Mouse (Mus musculus) spleen, postnatal 10 days (tissue): ENCODE measurements at regions not wholly inside any gene's neighbourhood (a gene's known extent, or its start where the extent isn't known, plus 50 kb on each side); places are given as distances from the start of the nearest gene placed in this dataset.

Experiments
- DNase-seq, 2 experiments: peaks; one replicate each; pipeline ENCODE4 v3.0.0; 2021 to 2022; ENCODE audit warnings: low spot score in 2 of 2

DNA sequence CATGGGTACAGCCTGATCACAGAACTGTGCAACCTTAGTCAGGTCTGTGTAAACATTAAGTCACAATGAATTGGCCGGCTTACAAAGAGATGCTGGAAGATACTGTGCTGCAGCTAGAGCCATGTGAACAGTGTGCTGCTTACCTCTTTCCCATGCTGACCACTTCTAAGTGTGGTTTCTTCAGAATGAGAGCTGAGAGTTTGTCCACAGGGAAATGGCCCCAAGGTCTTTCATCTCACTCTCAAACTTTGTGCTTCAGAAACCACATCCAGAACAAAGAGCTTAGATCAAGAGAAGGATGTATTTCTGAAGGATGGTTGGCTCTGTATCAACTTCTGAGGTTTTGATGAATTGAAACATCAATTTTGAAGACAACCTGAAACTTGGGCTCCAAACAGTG lies 165.7 kb downstream of the Lrrc3b start:
- DNase-seq, result no peak

DNA sequence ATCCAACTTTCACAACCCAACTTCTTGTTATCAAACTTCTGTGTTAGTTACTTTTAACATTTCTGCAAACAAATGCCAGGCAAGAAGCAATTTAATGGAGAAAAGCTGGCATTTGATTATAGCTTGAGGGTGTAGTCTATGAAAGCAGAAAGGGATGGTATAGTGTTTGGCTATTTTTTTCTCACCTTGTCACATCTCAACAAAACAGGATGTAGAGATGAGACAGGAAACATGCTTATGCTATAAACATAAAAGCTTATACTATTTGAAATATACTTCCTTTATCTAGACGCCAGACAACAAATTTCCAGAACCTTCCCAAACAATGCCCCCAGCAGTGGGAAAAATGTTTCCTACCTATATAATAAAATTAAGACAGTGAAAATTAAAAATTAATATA lies 166.4 kb downstream of the Lrrc3b start:
- DNase-seq, result no peak

GRCm38 (mm10) chr14:15266287-15266686 lies 172.5 kb downstream of the Lrrc3b start:
- peak in 1 of 2 experiments; percentile 24 for DNase-seq

GRCm38 (mm10) chr14:15262996-15263395 lies 175.8 kb downstream of the Lrrc3b start:
- DNase-seq, result no peak

DNA sequence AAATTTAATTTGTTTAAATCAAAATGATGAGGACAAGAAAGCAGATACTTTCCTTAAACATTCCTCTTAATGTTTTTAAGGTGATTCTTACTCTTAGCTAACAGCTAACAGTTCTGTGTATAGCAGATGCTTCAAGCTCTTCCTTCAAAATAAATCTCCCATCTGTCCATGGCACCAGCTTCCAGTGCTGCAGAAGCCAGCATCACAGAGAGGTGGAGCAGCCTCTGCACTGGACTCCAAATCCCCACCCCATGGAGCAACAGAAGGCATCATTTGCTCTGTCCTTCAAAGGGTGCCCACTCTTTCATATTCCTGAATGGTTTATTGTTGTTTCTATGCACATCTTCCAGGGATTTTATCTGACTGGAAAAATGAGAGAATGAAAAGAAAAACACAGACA lies 183.1 kb downstream of the Lrrc3b start:
- no peak for DNase-seq

DNA sequence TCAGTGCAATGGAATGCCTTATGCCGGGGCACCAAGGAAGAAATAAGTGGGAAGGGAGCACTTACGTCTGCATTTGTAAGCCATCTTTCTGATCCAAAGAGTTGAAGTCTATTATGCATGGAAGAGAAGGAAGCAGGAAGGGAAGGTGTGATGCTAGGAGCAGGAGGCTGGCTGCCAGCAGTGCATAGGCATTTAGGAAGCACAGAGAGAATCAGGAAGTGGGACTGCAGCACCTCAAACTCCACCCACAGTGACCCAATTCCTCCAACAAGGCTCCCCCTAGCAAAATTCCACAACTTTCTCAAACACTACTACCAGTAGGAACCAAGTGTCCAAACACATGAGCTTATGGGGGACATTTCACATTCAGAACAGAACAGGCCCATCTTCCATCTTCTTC lies 233.2 kb downstream of the Lrrc3b start:
- no peak for DNase-seq

DNA sequence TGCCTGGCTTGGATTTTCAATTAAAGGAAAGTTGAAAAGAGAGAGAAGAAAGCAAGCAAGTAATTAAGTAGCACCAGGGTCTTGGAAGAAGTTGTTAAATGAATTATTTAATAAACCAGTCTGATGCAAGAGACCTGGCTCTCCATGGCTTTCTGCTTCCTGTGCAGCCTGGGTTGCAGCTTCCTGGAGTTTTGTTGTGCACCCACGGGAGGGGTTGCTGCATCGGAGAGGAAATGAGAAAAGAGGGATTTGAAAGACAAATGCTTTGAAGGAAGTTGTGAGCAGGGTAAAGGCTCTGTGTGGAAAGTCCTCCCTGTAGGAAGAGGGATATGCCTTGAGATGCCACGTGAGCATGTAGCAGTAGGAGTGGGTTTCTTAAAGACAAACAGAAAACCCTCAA lies 234.5 kb downstream of the Lrrc3b start:
- no peak for DNase-seq
